Mouse (Mus musculus) thymus, adult 2 months (tissue): ENCODE measurements around the gene Arf4.

Experiments
- CTCF ChIP-seq: fragments of 200-500 bp; IDR thresholded peaks from 2 replicates; pipeline ENCODE4 v1.5.1; 2012; ENCODE audit warnings: mild to moderate bottlenecking, control low read depth, low read length, moderate library complexity, borderline replicate concordance; ENCODE audit not compliant: control insufficient read depth, poor library complexity, insufficient read depth; ENCODE audit errors: extremely low read depth
- POLR2A ChIP-seq: fragments of 200-500 bp; IDR thresholded peaks from 2 replicates; pipeline ENCODE4 v1.6.1; 2012; ENCODE audit warnings: mild to moderate bottlenecking, low read length, control low read depth, moderate library complexity; ENCODE audit not compliant: control insufficient read depth, poor library complexity, insufficient read depth; ENCODE audit errors: extremely low read depth

GRCm38 (mm10) chr14:26647811-26648210, 9.9 kb downstream of the Arf4 start:
- TF ChIP-seq CTCF = no peak
- no peak for TF ChIP-seq POLR2A
